Mouse (Mus musculus): ENCODE measurements around the gene Grip1. TPM values are rescaled to one million over a fixed set of nuclear protein-coding genes. Genes with fewer than 3 reads are reported as not detected.

Grip1 gene
- polyA plus RNA-seq, 1 experiment from 2014 or later, result 0.53 TPM

DNA sequence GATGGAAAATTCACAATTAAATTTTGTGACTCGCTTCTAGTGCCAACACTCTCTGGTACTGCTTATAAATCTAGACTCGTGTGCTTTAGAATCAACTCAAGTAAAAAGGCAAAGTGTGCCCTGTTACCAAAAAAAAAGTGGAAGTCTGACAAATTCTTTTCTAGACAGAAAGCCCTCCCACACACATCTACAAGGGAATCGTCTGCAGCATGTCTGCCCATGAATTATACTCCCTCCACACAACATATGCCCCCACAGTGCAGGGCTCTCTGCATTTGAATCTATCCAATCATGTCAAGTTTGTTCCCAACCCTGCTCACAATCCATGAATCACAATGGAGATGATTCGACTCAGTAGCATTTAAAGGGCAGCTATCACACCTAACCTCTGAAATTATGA, 380.5 kb downstream of the Grip1 start:
- WGBS (ENCODE audit: insufficient replicate concordance), result 54% methylated on average over 4 of the region's 4 CpGs
- no peak overlapping the region for H3K4me2 ChIP-seq
- no peaks in the 10 kb centered on the region for H3K9me3 ChIP-seq (replicated peaks)
- no peak overlapping the region for H3K4me3 ChIP-seq (replicated peaks)
- no peaks in the 10 kb centered on the region for H3K4me1 ChIP-seq (replicated peaks)
- ATAC-seq (ENCODE audit: insufficient read depth), result no peak
- H3K27me3 ChIP-seq, result no peaks in the 10 kb centered on the region
- H3K36me3 ChIP-seq (replicated peaks), result no peaks in the 10 kb centered on the region
- no peak overlapping the region for H3K9ac ChIP-seq
- no peak overlapping the region for H3K27ac ChIP-seq (replicated peaks)

DNA sequence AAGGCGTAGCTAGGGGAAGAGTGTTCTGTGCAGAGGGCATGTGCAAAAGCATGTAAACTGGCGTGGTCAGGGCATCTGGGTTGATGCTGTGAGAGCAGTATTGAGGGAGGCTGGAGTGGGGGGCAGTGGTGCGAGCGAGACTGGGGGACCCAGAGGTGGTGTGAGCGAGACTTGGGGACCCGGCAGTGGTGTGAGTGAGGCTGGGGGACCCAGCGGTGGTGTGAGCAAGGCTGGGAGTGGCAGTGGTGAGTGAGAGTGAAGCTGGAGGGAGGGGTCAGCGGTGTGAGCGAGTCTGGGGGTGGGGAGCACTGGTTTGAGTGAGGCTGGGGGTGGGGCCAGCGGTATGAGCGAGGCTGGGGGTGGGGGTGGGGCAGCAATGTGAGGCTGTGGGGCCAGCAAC, 386.0 kb downstream of the Grip1 start:
- 67% methylated on average over 11 of the region's 11 CpGs for WGBS (ENCODE audit: insufficient replicate concordance)
- H3K4me3 ChIP-seq (replicated peaks), result no peak overlapping the region
- ATAC-seq (ENCODE audit: insufficient read depth), result no peak

GRCm38 (mm10) chr10:119842004-119842403, 388.4 kb downstream of the Grip1 start:
- Histone ChIP-seq H3K27ac (replicated peaks) (no peak overlapping the region), H3K9me3 (replicated peaks) (no peaks in the 10 kb centered on the region), H3K4me2 (no peak overlapping the region), H3K9ac (no peak overlapping the region), H3K4me3 (replicated peaks) (no peak overlapping the region), H3K27me3 (no peaks in the 10 kb centered on the region), H3K4me1 (replicated peaks) (no peaks in the 10 kb centered on the region), H3K36me3 (replicated peaks) (no peaks in the 10 kb centered on the region)
- 65% methylated on average over 4 of the region's 4 CpGs for WGBS (ENCODE audit: insufficient replicate concordance)
- no peak for ATAC-seq (ENCODE audit: insufficient read depth)

More for the DNA sequence above, 386.0 kb downstream of the Grip1 start:
- Histone ChIP-seq H3K4me2 (no peak overlapping the region), H3K9ac (no peak overlapping the region), H3K27ac (replicated peaks) (no peak overlapping the region), H3K9me3 (replicated peaks) (no peaks in the 10 kb centered on the region), H3K4me1 (replicated peaks) (no peaks in the 10 kb centered on the region), H3K36me3 (replicated peaks) (no peaks in the 10 kb centered on the region), H3K27me3 (no peaks in the 10 kb centered on the region)

- Histone ChIP-seq H3K9me3 (replicated peaks) (no peaks in the 10 kb centered on the region), H3K36me3 (replicated peaks) (no peaks in the 10 kb centered on the region), H3K9ac (no peak overlapping the region), H3K4me2 (no peak overlapping the region), H3K4me1 (replicated peaks) (no peaks in the 10 kb centered on the region), H3K4me3 (replicated peaks) (no peak overlapping the region), H3K27me3 (no peaks in the 10 kb centered on the region), H3K27ac (replicated peaks) (no peak overlapping the region)
- ATAC-seq (ENCODE audit: insufficient read depth), result no peak
- WGBS (ENCODE audit: insufficient replicate concordance), result 60% methylated on average over 11 of the region's 11 CpGs
These were observed 392.2 kb downstream of the Grip1 start for GRCm38 (mm10) chr10:119845705-119846410.

- 69% methylated on average over 11 of the region's 11 CpGs for WGBS (ENCODE audit: insufficient replicate concordance)
- Histone ChIP-seq H3K27ac (replicated peaks) (no peak overlapping the region), H3K36me3 (replicated peaks) (no peaks in the 10 kb centered on the region), H3K9ac (no peak overlapping the region), H3K4me1 (replicated peaks) (no peaks in the 10 kb centered on the region), H3K4me3 (replicated peaks) (no peak overlapping the region), H3K9me3 (replicated peaks) (no peaks in the 10 kb centered on the region), H3K27me3 (no peaks in the 10 kb centered on the region), H3K4me2 (no peak overlapping the region)
- no peak for ATAC-seq (ENCODE audit: insufficient read depth)
These were observed 398.0 kb downstream of the Grip1 start for GRCm38 (mm10) chr10:119851594-119851993.

DNA sequence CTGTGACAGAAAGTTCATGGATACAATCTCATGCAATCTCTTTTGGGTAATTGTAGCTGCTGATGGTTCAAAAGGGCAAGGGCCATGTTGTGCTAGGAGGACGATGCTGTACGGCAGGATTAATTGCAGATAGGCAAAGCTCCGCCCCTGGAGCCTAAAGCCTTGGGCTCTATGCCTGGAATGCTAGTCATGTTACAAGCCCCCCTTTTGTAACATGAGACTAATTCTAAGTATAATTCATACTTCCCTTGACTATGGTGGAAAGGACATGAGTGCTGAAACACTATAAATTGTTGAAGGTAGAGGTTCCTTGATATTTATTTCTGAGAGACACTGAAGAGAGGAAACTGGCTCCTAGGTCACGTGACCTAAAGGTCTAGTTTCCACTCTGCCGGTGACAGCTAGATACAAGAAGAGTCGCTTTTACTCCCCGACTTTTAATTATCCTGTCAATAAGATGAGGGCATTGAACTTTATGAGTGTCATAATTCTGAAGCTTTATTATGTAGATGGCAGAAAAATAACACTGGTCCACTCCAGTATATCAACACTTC, 399.0 kb downstream of the Grip1 start:
- H3K4me3 ChIP-seq (replicated peaks), result no peak overlapping the region
- 74% methylated on average over 7 of the region's 7 CpGs for WGBS (ENCODE audit: insufficient replicate concordance)
- ATAC-seq (ENCODE audit: insufficient read depth), result no peak
- no peaks in the 10 kb centered on the region for H3K36me3 ChIP-seq (replicated peaks)
- H3K4me1 ChIP-seq (replicated peaks), result no peaks in the 10 kb centered on the region
- H3K4me2 ChIP-seq, result no peak overlapping the region
- H3K27me3 ChIP-seq, result no peaks in the 10 kb centered on the region
- H3K9me3 ChIP-seq (replicated peaks), result no peaks in the 10 kb centered on the region
- H3K9ac ChIP-seq, result no peak overlapping the region
- H3K27ac ChIP-seq (replicated peaks), result no peak overlapping the region

GRCm38 (mm10) chr10:119867726-119868125, 414.1 kb downstream of the Grip1 start:
- no peak overlapping the region for H3K4me3 ChIP-seq (replicated peaks)
- no peak overlapping the region for H3K4me2 ChIP-seq
- no peaks in the 10 kb centered on the region for H3K36me3 ChIP-seq (replicated peaks)
- 61% methylated on average over 3 of the region's 3 CpGs for WGBS (ENCODE audit: insufficient replicate concordance)
- H3K9ac ChIP-seq, result no peak overlapping the region
- no peaks in the 10 kb centered on the region for H3K27me3 ChIP-seq
- no peak for ATAC-seq (ENCODE audit: insufficient read depth)
- no peaks in the 10 kb centered on the region for H3K4me1 ChIP-seq (replicated peaks)
- no peak overlapping the region for H3K27ac ChIP-seq (replicated peaks)
- H3K9me3 ChIP-seq (replicated peaks), result no peaks in the 10 kb centered on the region; the same call in none of the 2 replicates

DNA sequence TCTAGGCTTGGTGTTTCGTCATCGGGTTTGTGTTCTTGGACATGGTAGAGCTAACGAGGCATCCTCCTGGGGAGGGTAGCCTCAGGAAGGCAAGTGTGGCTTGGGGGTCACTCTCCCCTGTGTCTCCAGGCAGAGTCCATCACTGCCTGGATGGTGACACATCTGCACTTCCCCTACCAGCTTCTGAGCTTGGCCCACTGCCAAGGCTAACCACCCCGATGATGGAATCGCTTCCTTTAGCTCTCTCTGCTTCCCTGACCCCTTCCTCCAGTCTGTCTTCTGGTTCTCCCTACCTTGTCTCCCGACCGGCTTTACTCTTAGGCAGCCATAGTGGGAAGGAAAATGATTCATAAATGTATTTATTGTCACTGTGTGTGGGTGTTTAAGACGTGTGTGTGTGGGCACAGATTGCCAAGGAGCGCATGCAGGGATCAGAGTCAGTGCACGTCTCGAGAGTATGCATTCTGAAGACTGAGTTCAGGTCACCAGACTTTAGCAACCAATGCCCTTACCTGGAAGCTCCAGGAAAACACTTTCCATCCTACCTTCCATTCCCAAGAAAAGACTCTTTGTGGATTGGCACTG, 415.5 kb downstream of the Grip1 start:
- H3K9ac ChIP-seq, result no peak overlapping the region
- H3K4me3 ChIP-seq (replicated peaks), result no peak overlapping the region
- no peaks in the 10 kb centered on the region for H3K4me1 ChIP-seq (replicated peaks)
- no peak for ATAC-seq (ENCODE audit: insufficient read depth)
- no peaks in the 10 kb centered on the region for H3K27me3 ChIP-seq
- 60% methylated on average over 11 of the region's 11 CpGs for WGBS (ENCODE audit: insufficient replicate concordance)
- H3K36me3 ChIP-seq (replicated peaks), result no peaks in the 10 kb centered on the region
- H3K27ac ChIP-seq (replicated peaks), result no peak overlapping the region
- H3K4me2 ChIP-seq, result no peak overlapping the region
- no peaks in the 10 kb centered on the region; the same call in 1 of the 2 replicates for H3K9me3 ChIP-seq (replicated peaks)

DNA sequence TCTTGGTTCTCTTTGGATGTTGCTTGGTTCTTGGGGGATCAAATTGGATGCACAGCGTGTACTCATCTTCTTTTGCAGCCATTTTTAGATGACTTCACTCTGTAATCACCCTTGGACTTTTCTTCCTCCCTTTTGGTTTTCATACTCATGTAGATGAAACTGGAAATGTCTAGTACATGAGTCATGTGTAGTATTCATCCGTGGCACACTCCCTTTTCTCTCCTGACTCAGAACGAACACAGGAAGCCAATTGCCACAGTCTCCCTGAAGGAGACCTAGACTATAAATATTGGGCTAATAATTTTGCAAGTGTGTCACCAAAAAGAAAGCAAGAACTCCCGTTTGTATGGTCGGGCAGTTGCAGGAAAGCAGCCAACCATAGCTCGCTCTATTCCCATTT, 423.1 kb downstream of the Grip1 start:
- H3K4me3 ChIP-seq (replicated peaks), result no peak overlapping the region
- ATAC-seq (ENCODE audit: insufficient read depth), result no peak
- no peaks in the 10 kb centered on the region for H3K4me1 ChIP-seq (replicated peaks)
- H3K27ac ChIP-seq (replicated peaks), result no peak overlapping the region
- WGBS (ENCODE audit: insufficient replicate concordance), result 41% methylated on average over 6 of the region's 6 CpGs
- H3K27me3 ChIP-seq, result no peaks in the 10 kb centered on the region
- H3K9ac ChIP-seq, result no peak overlapping the region
- H3K9me3 ChIP-seq (replicated peaks), result no peaks in the 10 kb centered on the region
- H3K4me2 ChIP-seq, result no peak overlapping the region
- no peaks in the 10 kb centered on the region for H3K36me3 ChIP-seq (replicated peaks)

DNA sequence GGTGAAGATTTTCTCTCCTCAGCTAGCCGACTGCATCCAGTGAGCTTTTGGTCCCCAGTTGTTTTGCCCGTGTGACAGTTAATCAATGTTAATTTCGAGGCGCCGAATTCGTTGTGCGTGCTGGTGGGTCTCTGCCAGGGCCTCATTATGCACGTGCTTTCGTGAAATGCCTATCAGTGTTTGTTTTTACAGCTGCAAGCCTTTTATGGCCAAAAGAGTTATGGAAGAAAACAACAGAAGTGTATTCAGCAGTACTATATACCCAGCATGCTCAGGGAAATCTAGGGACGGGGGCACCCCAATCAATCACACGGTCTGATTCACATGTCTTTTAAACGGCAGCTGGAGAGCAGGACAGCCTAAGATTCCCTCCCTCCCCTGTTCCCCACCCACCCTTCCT, 424.7 kb downstream of the Grip1 start:
- WGBS (ENCODE audit: insufficient replicate concordance), result 64% methylated on average over 12 of the region's 12 CpGs
- Histone ChIP-seq H3K9ac (no peak overlapping the region), H3K27me3 (no peaks in the 10 kb centered on the region), H3K4me1 (replicated peaks) (no peaks in the 10 kb centered on the region), H3K9me3 (replicated peaks) (no peaks in the 10 kb centered on the region), H3K4me2 (no peak overlapping the region), H3K4me3 (replicated peaks) (no peak overlapping the region), H3K36me3 (replicated peaks) (no peaks in the 10 kb centered on the region), H3K27ac (replicated peaks) (no peak overlapping the region)
- ATAC-seq (ENCODE audit: insufficient read depth), result no peak

- no peaks in the 10 kb centered on the region for H3K4me1 ChIP-seq (replicated peaks)
- no peak overlapping the region for H3K4me3 ChIP-seq (replicated peaks)
- no peaks in the 10 kb centered on the region for H3K27me3 ChIP-seq
- H3K4me2 ChIP-seq, result no peak overlapping the region
- no peaks in the 10 kb centered on the region for H3K36me3 ChIP-seq (replicated peaks)
- H3K9me3 ChIP-seq (replicated peaks), result no peaks in the 10 kb centered on the region
- no peak overlapping the region for H3K9ac ChIP-seq
- WGBS (ENCODE audit: insufficient replicate concordance), result 67% methylated on average over 9 of the region's 9 CpGs
- ATAC-seq (ENCODE audit: insufficient read depth), result no peak
- no peak overlapping the region for H3K27ac ChIP-seq (replicated peaks)
These were observed 431.0 kb downstream of the Grip1 start for GRCm38 (mm10) chr10:119884591-119884990.

Measured in liver, embryonic 15.5 days (tissue).